Mouse (Mus musculus) lung, postnatal 0 days (tissue): ENCODE data around the gene E2f3.

Experiments used
- CTCF ChIP-seq: IDR thresholded peaks from 2 replicates; pipeline ENCODE4 v1.5.1; 2016; ENCODE audit warnings: antibody characterized with exemption, mild to moderate bottlenecking
- EP300 ChIP-seq: IDR thresholded peaks from 2 replicates; pipeline ENCODE4 v1.6.1; 2016; ENCODE audit warnings: antibody characterized with exemption, mild to moderate bottlenecking, control low read depth

- TF ChIP-seq CTCF = no peak
- no peak for TF ChIP-seq EP300
Measured at GRCm38 (mm10) chr13:30005422-30005821, 19.6 kb upstream of the E2f3 start.
